Mouse (Mus musculus): ENCODE measurements at regions not wholly inside any gene's neighbourhood (a gene's known extent, or its start where the extent isn't known, plus 50 kb on each side); places are given as distances from the start of the nearest gene placed in this dataset.

- H3K36me3 ChIP-seq (ENCODE audit: control insufficient read depth, insufficient read depth, low read length) = no peaks in the 10 kb centered on the region
- H3K27me3 ChIP-seq (replicated peaks; ENCODE audit: control insufficient read depth, insufficient read depth, low read length) = no peaks in the 10 kb centered on the region
- H3K27ac ChIP-seq (ENCODE audit: low read depth, low read length) = no peak overlapping the region
- 90% methylated on average over 11 of the region's 11 CpGs for WGBS
- no peak overlapping the region for H3K4me2 ChIP-seq (ENCODE audit: low read length)
- DNase-seq (ENCODE audit: low spot score) = no peak
- no peaks in the 10 kb centered on the region for H3K9me3 ChIP-seq (replicated peaks; ENCODE audit: control insufficient read depth, low read length)
- no peak for ATAC-seq
- H3K4me1 ChIP-seq (ENCODE audit: control insufficient read depth, insufficient read depth, low read length) = peaks cover 6% of the 10 kb centered on the region; the same call in 1 of the 2 replicates
- H3K4me3 ChIP-seq (ENCODE audit: low read depth, low read length) = no peak overlapping the region
- no peak overlapping the region for H3K9ac ChIP-seq (ENCODE audit: low read length)
Measured at GRCm38 (mm10) chr9:94615205-94615604, 54.5 kb upstream of the Slc9a9 start.

GRCm38 (mm10) chr9:94618079-94618786, 51.5 kb upstream of the Slc9a9 start:
- Histone ChIP-seq H3K4me3 (ENCODE audit: low read depth, low read length) (no peak overlapping the region), H3K9me3 (replicated peaks; ENCODE audit: control insufficient read depth, low read length) (no peaks in the 10 kb centered on the region), H3K4me2 (ENCODE audit: low read length) (no peak overlapping the region), H3K4me1 (ENCODE audit: control insufficient read depth, insufficient read depth, low read length) (no peaks in the 10 kb centered on the region), H3K27ac (ENCODE audit: low read depth, low read length) (no peak overlapping the region), H3K9ac (ENCODE audit: low read length) (no peak overlapping the region), H3K36me3 (ENCODE audit: control insufficient read depth, insufficient read depth, low read length) (no peaks in the 10 kb centered on the region), H3K27me3 (replicated peaks; ENCODE audit: control insufficient read depth, insufficient read depth, low read length) (no peaks in the 10 kb centered on the region)
- ATAC-seq (no peak), DNase-seq (ENCODE audit: low spot score) (no peak)
- 90% methylated on average over 6 of the region's 6 CpGs for WGBS
